Mouse (Mus musculus): ENCODE results near the gene Dbp. TPM values are rescaled to one million over a fixed set of nuclear protein-coding genes. Genes with fewer than 3 reads are reported as not detected.
A peak's percentile ranks its signal among the peaks of the same experiment; 100 is the strongest.

The Dbp gene
- total RNA-seq, 2 experiments from 2014 or later: 1.7 to 4.0 TPM

DNA sequence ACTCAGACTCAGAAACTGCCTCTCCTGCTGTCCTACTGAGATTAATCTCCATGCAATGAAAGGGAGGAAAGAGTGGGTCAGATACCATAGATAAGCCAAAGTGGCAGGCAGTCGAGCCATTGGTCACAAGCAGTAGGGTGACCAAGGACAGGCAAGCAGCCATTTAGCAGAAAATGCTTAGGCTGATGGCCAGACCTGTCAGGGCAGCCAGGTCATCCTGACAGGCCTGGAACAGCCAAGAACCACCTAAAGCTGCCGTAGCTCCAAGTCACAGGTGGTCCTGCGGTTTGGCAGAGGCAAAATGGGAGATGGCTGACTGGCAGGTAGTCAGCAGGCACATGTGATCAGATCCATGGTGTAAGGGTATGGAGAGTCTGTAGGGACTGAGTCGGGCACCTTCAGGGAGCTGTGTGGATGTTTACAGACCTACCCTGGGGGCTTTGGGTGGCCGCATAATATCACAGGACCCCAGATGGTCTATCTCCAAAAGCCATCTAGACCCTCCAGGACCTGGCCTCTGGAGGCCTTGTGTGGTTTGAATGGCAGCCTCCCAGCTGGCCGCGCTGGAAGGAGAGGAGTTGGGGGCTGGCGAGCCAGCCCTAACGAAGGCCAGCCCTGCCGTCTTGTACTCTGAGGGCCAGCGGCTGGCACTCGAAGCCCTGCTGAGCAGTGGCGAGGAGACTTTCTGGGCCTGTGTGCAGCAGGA is 16.9 kb downstream of the Dbp start:
- ATAC-seq (replicated peaks; ENCODE audit: poor library complexity, severe bottlenecking): no peak

GRCm38 (mm10) chr7:45722348-45722713 is 17.4 kb downstream of the Dbp start:
- ATAC-seq (replicated peaks; ENCODE audit: poor library complexity, severe bottlenecking): no peak

GRCm38 (mm10) chr7:45723301-45723700 is 18.4 kb downstream of the Dbp start:
- no peak for ATAC-seq (replicated peaks; ENCODE audit: poor library complexity, severe bottlenecking)

DNA sequence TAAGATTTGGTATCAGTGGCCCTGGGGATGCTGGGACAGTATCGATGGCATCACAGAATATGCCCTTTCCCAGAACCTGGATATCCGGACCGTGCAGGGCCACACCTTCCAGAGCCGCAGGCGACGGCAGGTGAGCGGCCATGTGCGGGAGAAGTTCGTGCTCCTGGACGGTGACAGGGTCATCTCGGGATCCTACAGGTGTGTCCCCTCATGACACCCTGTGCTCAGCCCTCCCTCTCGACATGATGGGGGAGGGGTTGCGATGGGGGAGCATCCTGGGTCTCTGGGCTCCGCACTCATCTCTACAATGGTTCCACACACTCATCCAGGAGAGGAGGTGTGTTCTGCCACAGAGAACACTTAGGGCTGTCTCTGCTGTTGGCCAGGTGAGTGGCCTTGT is 18.9 kb downstream of the Dbp start:
- ATAC-seq (replicated peaks; ENCODE audit: poor library complexity, severe bottlenecking): no peak

GRCm38 (mm10) chr7:45725151-45725550 is 20.3 kb downstream of the Dbp start:
- no peak for ATAC-seq (replicated peaks; ENCODE audit: poor library complexity, severe bottlenecking)

DNA sequence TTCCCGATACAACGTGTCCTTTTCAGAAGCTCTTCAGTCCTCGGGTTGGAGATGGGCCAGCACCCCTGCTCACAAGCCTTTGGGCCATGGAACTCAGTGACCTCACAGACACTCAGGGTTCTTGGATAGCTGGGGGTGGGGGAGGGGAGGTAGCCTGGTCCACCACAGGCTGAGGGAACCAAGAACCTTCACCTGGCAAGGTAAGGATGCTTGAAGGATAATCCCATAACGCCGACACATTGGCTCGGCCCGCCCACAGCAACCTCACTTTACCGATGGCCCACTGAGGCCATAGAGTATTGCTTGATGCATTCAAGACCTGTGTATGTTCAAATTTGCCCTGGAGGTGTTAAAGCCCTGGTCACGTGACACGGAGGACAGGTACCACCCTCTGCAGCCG is 20.8 kb downstream of the Dbp start, which contains the start of gene Spaca4:
Gene Spaca4 (minus strand): TSS at position 101 of the 400 bp plus-strand sequence.
- ATAC-seq (replicated peaks; ENCODE audit: poor library complexity, severe bottlenecking): no peak

DNA sequence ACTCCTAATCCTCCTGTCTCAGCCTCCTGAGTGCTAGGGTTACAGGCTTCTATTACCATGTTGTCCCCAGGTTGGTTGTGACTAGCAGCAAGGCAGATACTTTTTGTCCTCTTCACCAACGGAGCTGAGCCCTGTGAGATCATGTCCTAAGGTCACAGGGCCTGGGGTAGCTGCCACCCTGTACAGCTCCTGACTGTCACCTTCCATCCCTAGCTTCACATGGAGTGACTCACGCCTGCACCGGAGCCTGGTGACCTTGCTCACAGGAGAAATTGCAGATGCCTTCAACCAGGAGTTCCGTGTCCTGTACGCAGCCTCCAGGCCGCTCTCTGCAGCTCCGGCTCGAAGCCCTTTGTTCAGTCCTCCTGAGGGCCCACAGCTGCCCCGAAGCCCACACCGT is 21.5 kb downstream of the Dbp start:
- ATAC-seq (replicated peaks; ENCODE audit: poor library complexity, severe bottlenecking): no peak

DNA sequence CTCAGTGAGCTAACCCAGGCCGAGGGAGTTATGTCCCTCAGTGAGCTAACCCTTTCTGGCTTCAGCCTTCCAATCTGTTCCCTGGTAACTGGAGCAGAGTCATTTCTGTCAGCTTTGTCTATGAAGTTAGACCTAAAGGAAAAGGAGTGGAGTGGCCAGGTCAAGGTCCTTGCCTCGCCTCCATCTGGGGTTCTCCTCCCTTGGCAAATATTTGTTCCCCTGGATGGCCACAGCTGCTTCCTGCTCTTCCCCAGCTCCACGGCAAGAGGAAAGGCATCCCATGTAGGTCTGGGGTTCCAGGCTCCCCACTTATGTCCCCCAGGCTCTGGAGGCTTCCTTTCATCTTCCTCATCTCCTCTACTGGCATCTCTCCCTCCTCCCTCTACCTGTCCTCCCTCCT is 22.7 kb downstream of the Dbp start:
- ATAC-seq (replicated peaks; ENCODE audit: poor library complexity, severe bottlenecking): no peak

- peak; percentile 82 for ATAC-seq (replicated peaks; ENCODE audit: poor library complexity, severe bottlenecking)
Observed at GRCm38 (mm10) chr7:45730727-45731431, 26.0 kb downstream of the Dbp start.

GRCm38 (mm10) chr7:45733477-45733876 is 28.6 kb downstream of the Dbp start:
- ATAC-seq (replicated peaks; ENCODE audit: poor library complexity, severe bottlenecking): 0 out of 2 replicates have a peak, but pooled peaks have one; percentile 20

DNA sequence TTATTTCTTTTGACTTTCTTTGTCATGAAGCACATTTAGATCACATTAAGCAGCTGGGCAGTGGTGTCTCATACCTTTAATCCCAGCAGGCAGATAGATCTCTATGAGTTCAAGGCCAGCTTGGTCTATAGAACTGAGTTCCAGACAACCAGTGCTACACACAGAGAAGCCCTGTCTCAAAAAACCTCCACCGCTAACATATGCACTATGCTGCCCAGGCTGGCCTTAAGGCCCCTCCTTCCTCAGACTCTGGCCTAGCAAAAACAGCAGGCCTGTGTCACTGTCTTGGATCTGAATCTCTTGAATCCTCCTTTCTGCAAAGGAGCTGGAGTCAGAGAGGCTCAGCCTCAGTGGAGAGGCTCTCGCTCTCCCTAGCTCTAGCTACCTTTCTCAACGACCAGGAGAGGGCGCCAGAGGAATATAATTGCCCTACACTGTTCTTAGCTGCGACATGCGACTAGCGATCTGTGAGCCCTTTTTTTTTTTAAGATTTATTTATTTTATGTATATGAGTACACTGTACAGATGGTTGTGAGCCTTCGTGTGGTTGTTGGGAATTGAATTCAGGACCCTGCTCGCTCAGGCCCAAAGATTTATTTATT is 34.4 kb downstream of the Dbp start:
- peak; percentile 47 for ATAC-seq (replicated peaks; ENCODE audit: poor library complexity, severe bottlenecking)

GRCm38 (mm10) chr7:45739820-45740219 is 34.9 kb downstream of the Dbp start:
- ATAC-seq (replicated peaks; ENCODE audit: poor library complexity, severe bottlenecking): no peak

- ATAC-seq (replicated peaks; ENCODE audit: poor library complexity, severe bottlenecking): peak; percentile 39
Observed at GRCm38 (mm10) chr7:45741308-45741707, 36.4 kb downstream of the Dbp start.

GRCm38 (mm10) chr7:45741777-45742176 is 36.9 kb downstream of the Dbp start:
- peak; percentile 71 for ATAC-seq (replicated peaks; ENCODE audit: poor library complexity, severe bottlenecking)

- peak; percentile 60 for ATAC-seq (replicated peaks; ENCODE audit: poor library complexity, severe bottlenecking)
Observed at GRCm38 (mm10) chr7:45742338-45742737, 37.5 kb downstream of the Dbp start.

DNA sequence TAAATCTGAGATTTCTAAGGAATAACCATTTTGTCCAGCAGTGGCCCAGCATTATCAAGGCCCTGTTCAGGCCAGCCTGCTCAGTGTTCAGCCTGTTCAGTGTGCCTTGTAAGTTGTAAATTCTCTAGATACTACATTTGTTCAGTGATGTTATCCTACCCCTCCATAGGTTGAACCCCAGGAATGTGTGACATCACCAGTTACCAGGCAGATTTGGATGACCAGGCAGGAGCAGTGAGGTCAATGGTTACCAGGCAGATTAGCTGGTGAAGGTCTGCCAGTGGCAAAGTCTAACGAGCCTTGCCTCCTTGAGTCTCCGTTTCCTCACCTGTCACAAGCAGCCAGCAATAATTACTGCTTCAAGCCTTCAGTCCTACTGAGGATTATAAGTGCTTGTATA is 39.5 kb downstream of the Dbp start:
- peak; percentile 48 for ATAC-seq (replicated peaks; ENCODE audit: poor library complexity, severe bottlenecking)

- no peak for ATAC-seq (replicated peaks; ENCODE audit: poor library complexity, severe bottlenecking)
Observed at GRCm38 (mm10) chr7:45746518-45746917, 41.6 kb downstream of the Dbp start.

GRCm38 (mm10) chr7:45747450-45747849 is 42.6 kb downstream of the Dbp start:
- ATAC-seq (replicated peaks; ENCODE audit: poor library complexity, severe bottlenecking): no peak

GRCm38 (mm10) chr7:45748110-45748509 is 43.2 kb downstream of the Dbp start:
- no peak for ATAC-seq (replicated peaks; ENCODE audit: poor library complexity, severe bottlenecking)

DNA sequence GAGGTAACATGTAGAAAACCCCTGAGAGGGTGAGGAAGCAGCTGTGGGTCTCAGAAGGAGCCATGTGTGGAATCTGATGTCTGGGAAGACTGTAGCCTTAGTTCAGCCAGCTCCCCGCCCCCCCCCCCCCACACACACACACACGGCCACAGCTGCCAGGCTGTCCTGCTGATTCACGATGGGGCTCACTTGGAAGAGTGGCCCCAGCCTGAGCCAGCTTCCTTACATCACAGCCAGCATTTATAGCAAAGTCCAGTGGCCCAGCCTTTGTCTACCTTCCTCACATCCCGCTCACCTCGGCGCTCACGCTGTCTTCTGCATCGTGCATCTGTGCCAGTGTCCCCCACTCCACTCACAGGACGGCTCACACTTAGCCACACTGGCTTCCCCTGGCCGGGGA is 44.5 kb downstream of the Dbp start:
- no peak for ATAC-seq (replicated peaks; ENCODE audit: poor library complexity, severe bottlenecking)

GRCm38 (mm10) chr7:45750162-45750561 is 45.3 kb downstream of the Dbp start:
- no peak for ATAC-seq (replicated peaks; ENCODE audit: poor library complexity, severe bottlenecking)

Data from granulocyte monocyte progenitor cell, adult 5-6 weeks (primary cell).